Mouse (Mus musculus) left cerebral cortex, adult 18-20 months (tissue): Measurements from ENCODE around the gene Smarca1. TPM values are rescaled to one million over a fixed set of nuclear protein-coding genes. Genes with fewer than 3 reads are reported as not detected.

Source experiments
- DNase-seq, 2 experiments: peaks; one replicate each; pipeline ENCODE4 v3.0.0; 2021 to 2022; ENCODE audit warnings: low spot score in 2 of 2, mixed read lengths in 1 of 2
- long read RNA-seq, 2 experiments: library from polyadenylated mRNA; stranded (forward); transcript quantifications; one replicate each; pipeline ENCODE4 v2.0.0; 2021
- total RNA-seq, 2 experiments: library from RNA; stranded (reverse); gene quantifications; 2 replicates each; pipeline ENCODE4 v1.2.3; 2021

The Smarca1 gene
- 10 to 100 TPM; 44.7 to 47.9 TPM for total RNA-seq
- long read RNA-seq, experiment 1, full-length matches to known transcripts, result 2 of 15 reads
- long read RNA-seq, experiment 1, partial matches to known transcripts, result 3 of 15 reads
- long read RNA-seq, experiment 1, other reads (novel, unspliced or antisense), result 10 of 15 reads
- long read RNA-seq, experiment 2, full-length matches to known transcripts, result 2 of 14 reads
- long read RNA-seq, experiment 2, partial matches to known transcripts, result 8 of 14 reads
- long read RNA-seq, experiment 2, other reads (novel, unspliced or antisense), result 4 of 14 reads

GRCm38 (mm10) chrX:47892431-47893024 is at the start of gene Smarca1:
Smarca1 (minus strand) TSS chrX:47892974.
- DNase-seq, result peak in 1 of 2 experiments; percentile 9

GRCm38 (mm10) chrX:47937740-47938139 is 45.0 kb upstream of the Smarca1 start:
- peak in 1 of 2 experiments; percentile 2 for DNase-seq

GRCm38 (mm10) chrX:47936885-47937284 is 44.1 kb upstream of the Smarca1 start:
- no peak for DNase-seq

- no peak for DNase-seq
These were observed 41.6 kb upstream of the Smarca1 start for GRCm38 (mm10) chrX:47934352-47934751.

DNA sequence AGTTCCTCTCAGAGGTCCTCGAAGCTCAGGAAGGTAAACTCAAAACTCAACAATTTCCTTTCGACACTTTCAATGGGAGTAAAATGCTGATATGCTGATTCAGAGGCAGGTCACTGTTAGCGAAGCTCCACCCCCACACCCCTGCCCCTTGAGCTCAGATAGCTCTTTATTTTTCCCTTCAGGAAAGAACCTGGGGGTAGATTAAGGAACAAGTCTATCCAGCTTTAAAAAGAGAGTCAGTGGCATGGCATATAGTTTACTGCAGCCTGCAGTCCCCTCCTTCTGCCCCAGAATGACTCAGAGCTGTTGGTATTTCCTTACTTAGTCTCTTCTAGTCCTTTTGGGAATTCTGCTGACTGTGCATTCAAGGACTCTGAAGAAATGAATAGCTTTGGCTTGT is 37.7 kb upstream of the Smarca1 start:
- DNase-seq, result no peak

- DNase-seq, result no peak
These were observed 35.2 kb upstream of the Smarca1 start for GRCm38 (mm10) chrX:47927981-47928380.

DNA sequence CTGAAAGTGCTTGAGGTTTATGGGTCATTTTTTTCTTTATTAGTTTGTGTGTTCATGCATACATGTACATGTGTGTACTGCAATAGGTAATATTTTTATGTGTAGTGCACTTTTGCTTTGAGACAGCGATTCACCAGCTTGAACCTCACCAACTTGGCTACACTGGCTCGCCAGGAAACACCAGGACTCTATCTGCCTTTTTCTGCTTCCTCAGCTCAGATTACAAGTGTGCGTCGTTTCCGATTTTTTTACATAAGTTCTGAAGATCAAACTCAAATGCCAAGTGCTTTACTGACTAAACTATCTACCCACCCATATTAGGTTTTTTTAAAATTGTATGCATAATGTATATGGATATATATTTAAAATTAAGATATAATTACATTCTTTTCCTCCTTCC is 27.8 kb upstream of the Smarca1 start:
- DNase-seq, result no peak

- DNase-seq, result no peak
These were observed 24.1 kb upstream of the Smarca1 start for GRCm38 (mm10) chrX:47916831-47917230.

DNA sequence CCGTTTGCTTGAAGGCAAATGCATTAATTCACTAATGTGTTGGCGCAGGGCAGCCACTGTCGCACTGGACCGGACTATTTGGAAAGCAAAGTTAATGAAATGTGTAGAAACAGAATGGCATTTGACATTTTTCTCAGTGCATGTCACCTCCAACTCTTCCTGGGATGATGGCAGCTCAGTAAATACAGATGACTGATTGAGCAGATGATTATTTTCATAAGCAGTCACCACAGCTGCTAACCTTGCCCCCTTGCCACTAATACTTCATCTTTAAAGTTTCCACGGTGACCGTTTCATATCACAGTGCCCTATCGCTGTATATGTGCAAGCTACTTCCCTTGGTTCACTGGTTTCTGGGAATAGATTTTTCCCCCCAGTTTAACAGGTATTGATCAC is 20.8 kb upstream of the Smarca1 start:
- DNase-seq, result no peak

DNA sequence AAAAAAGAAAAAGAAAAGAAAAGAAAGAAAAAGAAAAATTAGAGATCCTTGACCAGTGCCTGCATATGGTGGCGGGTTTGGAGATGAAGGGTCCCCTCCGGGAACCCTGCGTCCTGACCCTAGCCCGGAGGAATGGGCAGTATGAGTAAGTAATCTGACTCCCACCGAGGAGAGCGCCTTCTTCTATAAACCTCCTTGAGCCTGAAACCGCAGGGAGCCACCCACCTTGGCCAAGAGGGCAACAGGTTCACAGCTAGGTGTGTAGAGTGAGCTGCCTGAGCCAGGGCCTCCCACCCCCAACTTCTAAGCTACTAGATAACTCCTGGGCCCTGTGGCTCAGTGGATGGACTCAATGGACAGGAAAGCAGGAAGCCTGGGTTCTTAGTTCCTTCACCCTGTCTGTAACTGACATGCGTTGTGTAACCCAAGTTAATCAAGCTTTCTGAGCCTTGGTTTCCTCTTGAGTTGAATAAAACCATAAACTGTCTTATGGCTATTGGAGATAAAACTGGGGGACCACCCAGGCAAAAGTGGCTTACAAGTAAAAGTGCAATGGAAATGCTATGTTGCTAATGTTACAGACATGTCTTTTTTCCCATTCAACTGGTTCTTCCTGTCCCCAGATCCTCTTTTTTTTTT is 20.2 kb upstream of the Smarca1 start:
- no peak for DNase-seq

- peak; percentile 60 to 62 for DNase-seq
These were observed 19.6 kb upstream of the Smarca1 start, which contains the start of gene Ocrl for GRCm38 (mm10) chrX:47912306-47912792. Ocrl (plus strand) TSS chrX:47912387.

DNA sequence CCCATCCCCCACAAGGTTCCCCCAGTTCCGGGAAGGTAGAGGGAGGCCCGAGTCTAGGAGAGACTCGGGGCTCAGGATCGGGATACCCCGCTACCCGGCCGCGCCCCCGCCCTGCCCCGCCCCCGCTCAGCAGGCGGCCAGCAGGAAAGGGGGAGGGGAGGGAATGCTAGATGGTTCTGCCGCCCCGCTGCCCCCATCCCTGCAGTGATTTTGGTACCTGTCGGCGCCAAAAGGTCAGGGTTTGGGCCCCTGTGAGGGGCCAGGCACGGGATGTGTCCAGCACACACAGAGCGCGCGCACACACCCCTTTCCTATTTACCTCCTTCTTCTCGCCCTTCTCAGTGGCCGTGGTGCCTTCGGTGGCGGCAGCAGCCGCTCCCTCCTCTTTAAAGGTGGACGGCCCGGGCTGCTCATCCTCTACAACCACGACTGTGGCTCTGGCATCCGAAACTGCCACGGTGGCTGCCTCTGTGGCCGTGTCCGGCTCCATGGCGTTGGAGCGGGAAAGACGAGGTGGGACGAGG is 805 bp downstream of the Smarca1 start:
- peak; percentile 2 to 14 for DNase-seq

GRCm38 (mm10) chrX:47891243-47891906 is 1.4 kb downstream of the Smarca1 start:
- DNase-seq, result peak in 1 of 2 experiments; percentile 2

DNA sequence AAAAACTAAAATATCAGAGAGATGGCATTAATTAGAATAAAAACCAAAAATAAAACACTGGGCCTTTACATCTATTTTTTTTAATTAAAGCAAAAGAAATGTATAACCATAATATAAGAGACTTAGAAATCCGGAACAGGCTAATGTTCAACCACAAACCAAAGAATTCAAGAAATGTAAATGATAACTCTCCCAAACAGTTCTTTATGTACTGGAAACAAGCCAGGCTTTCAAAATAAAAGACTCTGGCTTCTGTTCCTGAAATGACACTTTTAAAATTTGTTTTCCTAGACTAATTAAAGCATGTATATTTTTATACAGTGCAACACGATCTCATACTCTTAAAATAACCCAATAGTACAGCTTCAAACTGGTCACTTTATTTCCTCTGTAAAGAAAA is 5.4 kb downstream of the Smarca1 start:
- DNase-seq, result no peak

GRCm38 (mm10) chrX:47882813-47883212 is 10.0 kb downstream of the Smarca1 start:
- DNase-seq, result no peak

- no peak for DNase-seq
These were observed 12.7 kb downstream of the Smarca1 start for GRCm38 (mm10) chrX:47880052-47880451.

- no peak for DNase-seq
These were observed 34.2 kb downstream of the Smarca1 start for GRCm38 (mm10) chrX:47858544-47858943.

- no peak for DNase-seq
These were observed 57.0 kb downstream of the Smarca1 start for GRCm38 (mm10) chrX:47835835-47836195.

- no peak for DNase-seq
These were observed 57.5 kb downstream of the Smarca1 start for GRCm38 (mm10) chrX:47835098-47835834.

GRCm38 (mm10) chrX:47833431-47833830 is 59.3 kb downstream of the Smarca1 start:
- DNase-seq, result no peak

GRCm38 (mm10) chrX:47820566-47820965 is 72.2 kb downstream of the Smarca1 start:
- no peak for DNase-seq
